In the genomic region with DNA sequence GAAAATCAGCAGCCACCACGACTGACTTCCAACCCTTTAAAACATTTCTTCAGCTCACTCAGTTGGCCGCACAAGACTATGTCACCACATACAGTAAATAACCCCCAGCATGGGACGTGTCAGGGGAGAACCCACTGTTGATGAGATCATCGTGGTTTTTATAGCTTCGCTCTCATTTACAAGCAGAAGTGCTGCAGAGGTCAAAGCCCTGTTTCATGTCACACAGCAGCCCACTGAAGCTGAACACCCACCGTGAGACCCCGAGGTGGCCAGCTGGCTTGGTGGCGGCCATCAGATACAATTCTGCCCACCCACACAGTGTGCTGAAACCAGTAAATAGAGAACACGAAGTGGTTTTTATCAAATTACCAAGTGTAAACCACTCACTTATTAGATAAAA, we compare ENCODE assay signal across 14 mouse cellular contexts.
A peak's percentile ranks its signal among the peaks of the same experiment; 100 is the strongest.
DNase-seq lines count a peak whose midpoint lies in the region; ATAC-seq and TF ChIP-seq lines count a peak whose summit lies in the region.
"Had no signal": no experiment of that assay in that cellular context is flagged by ENCODE, and none has a peak within 500 bp of the region (broad histone marks: within the 10 kb centered on the region; RNA-seq: fewer than 3 reads in every experiment).

No protein-coding gene starts in this region.

- peak overlapping the region; percentile 28; the same call in 1 of the 2 replicates for H3K4me2 ChIP-seq in heart, embryonic 13.5 days
- no peak overlapping the region for H3K4me2 ChIP-seq in heart, embryonic 12.5 days
- no peak overlapping the region for H3K4me2 ChIP-seq in limb, embryonic 11.5 days (ENCODE audit: low read depth, severe bottlenecking)
- H3K4me2 ChIP-seq: lung, embryonic 15.5 days had no signal

- no peak overlapping the region for H3K9ac ChIP-seq in heart, embryonic 13.5 days
- no peak overlapping the region for H3K9ac ChIP-seq in heart, embryonic 12.5 days
- H3K9ac ChIP-seq in limb, embryonic 11.5 days (ENCODE audit: low read length) = no peak overlapping the region
- H3K9ac ChIP-seq: lung, embryonic 15.5 days had no signal

- H3K9me3 ChIP-seq in heart, embryonic 13.5 days = no peaks in the 10 kb centered on the region
- H3K9me3 ChIP-seq in heart, embryonic 12.5 days (replicated peaks) = no peaks in the 10 kb centered on the region
- H3K9me3 ChIP-seq in limb, embryonic 11.5 days (ENCODE audit: control insufficient read depth, low read length) = no peaks in the 10 kb centered on the region
- H3K9me3 ChIP-seq: lung, embryonic 15.5 days had no signal

- peak; percentile 5 to 16 for DNase-seq in kidney, postnatal 4 days
- no peak for DNase-seq in kidney, adult 8-10 months
- peak; percentile 6 for DNase-seq in brain, embryonic 14.5 days (ENCODE audit: low read depth)
- DNase-seq in limb, embryonic 11.5 days (ENCODE audit: low spot score) = peak; percentile 60
- no peak for DNase-seq in right cerebral cortex, postnatal 25 days
- DNase-seq: adrenal gland, postnatal 36 days; cerebellum, postnatal 14 days; heart, postnatal 36 days; liver; right cerebral cortex, adult 18-20 months had no signal

- no peak for TF ChIP-seq CTCF in brain, embryonic 14.5 days (IDR thresholded peaks at IDR 0.05; ENCODE audit: borderline replicate concordance, extremely low read depth, insufficient read depth, insufficient read length)

- no peaks in the 10 kb centered on the region for H3K36me3 ChIP-seq in heart, embryonic 13.5 days
- H3K36me3 ChIP-seq in heart, embryonic 12.5 days = no peaks in the 10 kb centered on the region
- H3K36me3 ChIP-seq in limb, embryonic 11.5 days (ENCODE audit: control insufficient read depth, insufficient read depth, low read length) = no peaks in the 10 kb centered on the region
- H3K36me3 ChIP-seq: lung, embryonic 15.5 days had no signal

- ATAC-seq in heart, embryonic 13.5 days (ENCODE audit: extremely low read depth, insufficient number of reproducible peaks, low FRiP score, low TSS enrichment) = no peak
- ATAC-seq in heart, embryonic 12.5 days (ENCODE audit: insufficient number of reproducible peaks, low FRiP score) = no peak
- no peak for ATAC-seq in limb, embryonic 11.5 days (ENCODE audit: insufficient number of reproducible peaks, low FRiP score, low TSS enrichment, low read depth)
- ATAC-seq in frontal cortex, adult (ENCODE audit: low TSS enrichment) = no peak

- H3K4me3 ChIP-seq in heart, embryonic 13.5 days = no peak overlapping the region
- no peak overlapping the region for H3K4me3 ChIP-seq in heart, embryonic 12.5 days
- no peak overlapping the region for H3K4me3 ChIP-seq in limb, embryonic 11.5 days (ENCODE audit: low read depth, low read length)
- H3K4me3 ChIP-seq: lung, embryonic 15.5 days had no signal

- TF ChIP-seq POLR2A in brain, embryonic 14.5 days (IDR thresholded peaks at IDR 0.05; ENCODE audit: borderline replicate concordance, extremely low read depth, insufficient read depth, insufficient read length, poor library complexity, severe bottlenecking) = no peak

- no peaks in the 10 kb centered on the region for H3K27me3 ChIP-seq in heart, embryonic 13.5 days (replicated peaks)
- H3K27me3 ChIP-seq in heart, embryonic 12.5 days (replicated peaks) = no peaks in the 10 kb centered on the region
- H3K27me3 ChIP-seq in limb, embryonic 11.5 days (ENCODE audit: control insufficient read depth, insufficient read depth, low read length) = no peaks in the 10 kb centered on the region
- H3K27me3 ChIP-seq: lung, embryonic 15.5 days had no signal

- peaks cover 11% of the 10 kb centered on the region for H3K4me1 ChIP-seq in heart, embryonic 13.5 days
- H3K4me1 ChIP-seq in heart, embryonic 12.5 days (replicated peaks) = peaks cover 4% of the 10 kb centered on the region; the same call in 1 of the 2 replicates
- no peaks in the 10 kb centered on the region for H3K4me1 ChIP-seq in limb, embryonic 11.5 days (ENCODE audit: control insufficient read depth, insufficient read depth, low read length)

- WGBS in heart, embryonic 13.5 days = 31% methylated on average over 9 of the region's 9 CpGs
- WGBS in heart, embryonic 12.5 days = 35% methylated on average over 9 of the region's 9 CpGs
- WGBS in limb, embryonic 11.5 days = 21% methylated on average over 9 of the region's 9 CpGs

- H3K27ac ChIP-seq in heart, embryonic 13.5 days (replicated peaks) = no peak overlapping the region
- H3K27ac ChIP-seq in heart, embryonic 12.5 days (ENCODE audit: poor library complexity, severe bottlenecking) = no peak overlapping the region
- H3K27ac ChIP-seq in limb, embryonic 11.5 days (replicated peaks; ENCODE audit: low read depth, low read length) = no peak overlapping the region
- H3K27ac ChIP-seq: lung, embryonic 15.5 days had no signal

Comparison
In these comparisons a context has a peak if more than half of its experiments do, and no peak if none do; other contexts are left out.
1. DNase-seq: peak in kidney, postnatal 4 days (2 of 2), brain, embryonic 14.5 days (single experiment) and limb, embryonic 11.5 days (single experiment); none in kidney, adult 8-10 months (0 of 2) and right cerebral cortex, postnatal 25 days (single experiment).